Mouse (Mus musculus) kidney, adult 11 months (tissue): ENCODE measurements around the gene Spns2.
"Not testable (repeated sequence)": the region's sequence is repeated elsewhere in the genome, so short reads cannot be mapped to it uniquely, and the experiment has no call there.

ENCODE experiments used
- DNase-seq: peaks from one replicate; pipeline ENCODE4 v3.0.0; 2022

Spns2 gene

GRCm38 (mm10) chr11:72469217-72469616 lies 20.5 kb downstream of the Spns2 start:
- peak; percentile 81 for DNase-seq

DNA sequence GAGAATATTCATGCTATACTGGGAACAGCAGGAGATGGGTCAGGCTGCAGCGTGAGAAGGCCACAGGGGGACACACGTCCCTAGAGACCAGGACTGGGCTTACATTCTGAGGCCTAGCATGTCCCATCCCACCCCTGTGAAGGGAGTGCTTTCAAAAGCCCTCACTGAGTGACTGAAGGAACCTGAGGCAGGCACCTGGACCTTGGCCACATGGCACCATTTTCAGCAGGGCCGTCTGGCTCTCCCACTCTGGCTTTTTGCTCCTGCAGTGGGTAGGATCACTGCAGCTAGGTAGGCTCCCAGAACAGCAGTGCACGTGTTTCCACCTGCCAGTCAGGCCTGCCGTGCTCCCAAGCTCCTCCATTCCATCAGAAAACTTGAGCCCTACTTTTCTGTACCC lies 21.2 kb downstream of the Spns2 start:
- DNase-seq = no peak

DNA sequence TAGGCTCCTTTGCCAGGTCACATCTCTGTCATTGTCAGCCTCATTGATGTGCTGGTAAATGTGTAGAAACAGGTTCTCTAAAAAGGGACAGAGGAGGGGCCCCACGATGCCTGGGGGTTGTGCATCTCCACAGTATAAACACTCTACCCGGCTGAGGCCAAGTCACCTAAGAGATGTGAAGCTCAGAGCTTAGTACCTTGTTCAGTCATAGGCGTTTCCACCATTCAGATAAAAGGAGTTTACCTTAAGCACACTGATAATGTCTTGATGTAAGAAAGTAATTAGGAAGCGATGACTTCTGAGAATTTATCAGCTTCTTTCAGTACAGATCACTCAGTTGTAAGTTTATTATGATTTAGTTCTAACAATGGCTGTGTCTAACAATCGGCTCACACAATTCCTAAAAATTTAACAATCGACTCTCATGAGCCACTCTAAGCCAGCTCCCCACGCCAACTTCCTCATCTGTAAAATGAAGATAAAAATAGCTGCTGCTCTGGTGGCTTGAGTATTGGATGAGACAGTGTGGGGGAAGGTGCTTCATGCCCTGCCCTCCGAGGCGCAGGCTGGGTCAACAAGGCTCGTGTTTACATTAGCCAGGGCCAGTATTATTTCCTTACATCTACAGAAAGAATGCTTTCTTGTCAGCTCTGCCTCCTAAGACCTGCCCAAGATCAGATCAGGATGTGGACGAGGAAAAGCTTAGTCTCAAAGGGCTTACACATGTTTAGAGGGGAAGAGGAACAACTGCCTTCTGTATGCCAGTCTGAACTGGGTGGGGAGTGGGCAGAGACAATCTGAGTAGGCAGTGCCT lies 22.8 kb downstream of the Spns2 start:
- no peak for DNase-seq

- DNase-seq = no peak
Observed at GRCm38 (mm10) chr11:72465978-72466693, 23.6 kb downstream of the Spns2 start.

GRCm38 (mm10) chr11:72464821-72465220 lies 24.9 kb downstream of the Spns2 start:
- DNase-seq = no peak

DNA sequence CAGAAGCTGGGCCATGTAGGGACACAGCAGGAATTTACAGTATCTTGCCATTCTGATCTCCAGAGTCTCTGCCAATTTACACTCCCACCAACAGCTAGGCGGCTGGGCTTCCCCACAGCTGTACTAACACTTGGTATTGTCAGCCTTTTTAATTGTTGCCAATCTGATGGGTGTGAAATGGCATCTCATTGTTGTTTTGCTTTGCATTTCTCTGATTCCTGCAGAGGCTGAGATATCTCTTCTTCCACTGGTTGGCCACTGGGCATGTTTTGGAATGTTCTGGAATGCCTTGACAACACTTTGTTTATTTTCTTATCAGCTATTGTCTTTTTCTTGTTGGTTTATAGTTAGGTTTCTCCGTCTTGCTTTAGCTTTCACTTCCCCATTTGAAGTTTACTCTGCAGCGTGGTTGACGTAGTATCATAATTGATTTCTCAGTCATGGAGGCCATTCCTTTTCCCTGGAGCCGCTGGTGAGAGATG lies 28.2 kb downstream of the Spns2 start:
- no peak for DNase-seq

- DNase-seq = no peak
Observed at GRCm38 (mm10) chr11:72458502-72458901, 31.2 kb downstream of the Spns2 start.

DNA sequence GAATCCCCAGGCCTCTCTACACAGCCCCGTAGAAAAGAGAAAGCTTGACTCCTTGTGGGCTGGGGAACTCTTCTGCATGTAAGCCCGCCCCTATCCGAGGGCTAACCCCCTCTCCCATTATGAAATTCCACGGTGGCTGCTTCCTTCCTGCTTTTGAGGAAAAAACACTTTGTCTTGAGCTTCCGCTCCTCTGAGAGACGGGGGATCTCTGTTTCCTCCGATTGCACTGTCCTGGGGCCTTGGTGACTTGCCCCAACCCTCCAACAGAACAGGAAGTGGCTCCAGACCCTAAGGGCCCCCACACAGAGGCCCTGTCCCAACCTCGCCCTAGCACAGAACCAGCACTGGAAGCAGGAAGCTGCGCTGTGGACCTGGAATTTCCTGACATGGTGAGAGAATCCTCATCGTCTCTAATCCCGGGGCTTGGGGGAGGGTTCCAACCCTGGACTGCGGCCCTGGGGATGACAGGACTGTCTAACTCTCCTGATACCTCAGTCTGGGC lies 31.7 kb downstream of the Spns2 start:
- DNase-seq = peak; percentile 69

- DNase-seq = no peak
Observed at GRCm38 (mm10) chr11:72455694-72456093, 34.0 kb downstream of the Spns2 start.

DNA sequence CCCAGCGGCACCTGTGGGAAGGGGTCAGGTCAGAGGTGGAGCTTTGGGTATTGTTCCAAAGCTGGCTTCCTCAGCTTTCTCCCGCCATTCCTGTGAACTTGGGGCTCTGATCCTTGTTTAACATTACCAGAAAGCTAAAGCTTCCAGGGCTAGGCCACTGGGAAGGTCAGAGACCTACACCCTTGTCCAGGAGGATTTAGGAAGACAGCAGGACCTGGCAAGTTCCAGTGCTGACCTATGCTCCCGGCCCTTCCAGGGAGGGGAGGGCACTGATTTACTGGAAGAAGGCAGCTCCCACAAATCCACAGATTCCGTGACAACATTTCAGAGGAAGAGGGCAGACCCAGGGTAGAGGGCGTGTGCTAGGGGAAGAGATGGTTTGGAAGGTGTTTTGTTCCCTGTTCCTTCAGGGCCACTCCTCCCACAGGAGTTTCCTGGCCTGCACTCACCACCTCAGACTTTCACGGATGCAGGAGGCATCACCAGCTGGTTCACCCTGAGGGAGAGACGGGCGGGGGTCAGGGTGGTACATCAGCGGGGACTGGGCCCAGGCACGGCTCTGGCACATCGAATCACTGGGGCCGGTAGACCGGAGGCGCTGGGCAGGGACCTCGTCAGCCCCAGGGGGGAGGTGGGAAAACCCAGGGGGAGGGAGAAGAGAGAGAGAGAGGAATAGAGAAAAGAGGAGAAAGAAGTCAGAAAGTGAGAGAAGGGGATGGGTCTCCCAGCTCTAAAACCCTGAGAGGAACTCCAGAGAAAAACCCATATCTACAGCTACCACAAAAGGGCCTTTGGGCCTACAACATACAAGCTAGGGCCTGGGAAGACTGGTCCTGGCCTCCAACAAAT lies 36.4 kb downstream of the Spns2 start:
- no peak for DNase-seq

GRCm38 (mm10) chr11:72452140-72452665 lies 37.5 kb downstream of the Spns2 start:
- DNase-seq = no peak

- DNase-seq = no peak
Observed at GRCm38 (mm10) chr11:72447475-72447874, 42.2 kb downstream of the Spns2 start.

- peak; percentile 43 for DNase-seq
Observed at GRCm38 (mm10) chr11:72446311-72447105, 43.2 kb downstream of the Spns2 start.

DNA sequence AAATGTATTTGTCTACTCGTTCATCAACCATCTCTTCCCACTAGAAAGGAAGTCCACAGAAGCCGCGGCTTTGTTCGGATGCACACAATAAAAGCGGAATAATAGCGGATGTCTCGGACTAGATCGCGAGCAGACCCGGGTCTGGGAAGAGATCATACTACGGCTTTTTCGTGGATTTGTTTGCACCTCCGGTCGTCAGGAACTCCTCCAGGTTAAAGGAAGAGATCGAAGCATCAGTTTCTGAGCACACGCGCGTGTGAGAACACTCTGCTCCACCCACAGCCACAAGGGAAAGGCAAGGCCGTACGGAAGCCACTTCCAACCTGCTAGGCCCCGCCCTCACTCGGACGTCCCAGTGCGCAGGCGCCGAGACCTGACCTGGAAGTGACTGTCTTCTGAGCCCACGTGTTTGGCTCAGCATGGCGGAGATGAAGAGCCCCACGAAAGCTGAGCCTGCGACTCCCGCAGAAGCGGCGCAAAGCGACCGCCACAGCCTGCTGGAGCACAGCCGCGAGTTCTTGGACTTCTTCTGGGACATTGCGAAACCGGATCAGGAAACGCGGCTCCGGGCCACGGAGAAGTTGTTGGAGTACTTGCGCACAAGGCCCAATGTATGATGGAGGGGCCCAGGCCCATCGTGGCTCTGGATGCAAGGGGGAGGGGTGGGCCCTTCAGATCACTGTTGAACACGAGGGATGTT lies 48.6 kb downstream of the Spns2 start, which contains the start of gene Mybbp1a:
Gene Mybbp1a, plus strand, starts transcription at position 391 of the 700 bp plus-strand sequence.
- peak; percentile 97 for DNase-seq

DNA sequence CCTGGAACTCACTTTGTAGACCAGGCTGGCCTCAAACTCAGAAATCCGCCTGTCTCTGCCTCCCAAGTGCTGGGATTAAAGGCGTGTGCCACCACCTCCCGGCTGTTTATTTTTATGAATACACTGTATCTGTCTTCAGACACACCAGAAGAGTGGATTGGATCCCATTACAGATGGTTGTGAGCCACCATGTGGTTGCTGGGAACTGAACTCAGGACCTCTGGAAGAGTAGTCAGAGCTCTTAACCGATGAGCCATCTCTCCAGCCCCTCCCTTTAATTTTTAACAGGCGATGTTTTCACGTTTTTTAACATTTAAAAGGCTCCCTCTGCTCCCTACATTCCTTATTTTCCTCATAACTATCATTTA lies 49.1 kb downstream of the Spns2 start:
- not testable (repeated sequence) for DNase-seq

GRCm38 (mm10) chr11:72438411-72438810 lies 51.3 kb downstream of the Spns2 start:
- DNase-seq = no peak

DNA sequence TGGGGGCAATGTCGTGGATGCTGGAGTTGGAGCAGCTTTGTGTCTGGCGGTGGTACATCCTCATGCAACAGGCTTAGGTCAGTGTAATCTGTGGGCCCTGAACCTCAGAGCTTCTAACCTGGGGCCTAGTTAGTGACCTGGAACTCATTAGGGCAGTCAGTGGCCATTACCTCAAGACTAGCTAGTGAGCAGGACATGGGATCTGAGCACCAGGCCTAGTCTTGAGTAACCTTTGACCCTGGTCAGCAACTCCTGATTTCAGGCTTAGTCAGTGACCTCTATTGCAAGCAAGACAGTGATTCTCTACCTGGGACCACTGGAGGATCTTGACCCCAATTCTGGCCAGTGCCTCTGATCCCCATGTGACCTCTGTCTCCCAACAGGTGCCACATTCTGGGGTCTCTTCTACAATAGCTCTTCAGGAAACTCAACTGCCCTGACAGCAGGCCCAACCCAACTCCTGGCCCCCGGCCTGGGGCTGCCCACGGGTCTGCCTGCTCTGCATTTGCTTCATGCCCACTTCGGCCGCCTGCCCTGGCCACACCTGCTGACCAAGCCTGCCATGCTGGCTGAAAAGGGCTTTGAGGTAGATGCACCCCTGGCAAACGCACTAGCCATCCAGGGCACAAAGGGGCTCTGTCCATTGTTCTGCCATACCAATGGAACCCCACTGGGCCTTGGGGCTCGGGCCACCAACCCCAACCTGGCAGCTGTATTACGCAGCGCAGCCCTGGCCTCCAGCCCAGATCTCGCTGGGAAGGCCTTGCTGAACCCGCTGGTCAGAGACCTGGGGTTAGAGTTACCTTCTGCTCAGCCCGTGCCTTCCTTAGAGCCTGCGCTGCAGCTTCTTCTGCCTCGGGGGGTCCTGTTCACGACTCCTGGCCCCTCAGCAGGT lies 52.7 kb downstream of the Spns2 start:
- DNase-seq = peak; percentile 63

- peak; percentile 46 for DNase-seq
Observed at GRCm38 (mm10) chr11:72436271-72436670, 53.4 kb downstream of the Spns2 start.

GRCm38 (mm10) chr11:72435694-72436045 lies 54.0 kb downstream of the Spns2 start:
- peak; percentile 85 for DNase-seq
